Mouse (Mus musculus) bone marrow macrophage, adult 2 months (primary cell): ENCODE results near the gene Cxcl17.

Experiments
- CTCF ChIP-seq: IDR thresholded peaks from 2 replicates; pipeline ENCODE4 v1.5.1; 2012; ENCODE audit warnings: low read depth, mild to moderate bottlenecking, low read length, moderate library complexity
- POLR2A ChIP-seq: IDR thresholded peaks from 2 replicates; pipeline ENCODE4 v1.6.1; 2012; ENCODE audit warnings: mild to moderate bottlenecking, low read depth, low read length, borderline replicate concordance

DNA sequence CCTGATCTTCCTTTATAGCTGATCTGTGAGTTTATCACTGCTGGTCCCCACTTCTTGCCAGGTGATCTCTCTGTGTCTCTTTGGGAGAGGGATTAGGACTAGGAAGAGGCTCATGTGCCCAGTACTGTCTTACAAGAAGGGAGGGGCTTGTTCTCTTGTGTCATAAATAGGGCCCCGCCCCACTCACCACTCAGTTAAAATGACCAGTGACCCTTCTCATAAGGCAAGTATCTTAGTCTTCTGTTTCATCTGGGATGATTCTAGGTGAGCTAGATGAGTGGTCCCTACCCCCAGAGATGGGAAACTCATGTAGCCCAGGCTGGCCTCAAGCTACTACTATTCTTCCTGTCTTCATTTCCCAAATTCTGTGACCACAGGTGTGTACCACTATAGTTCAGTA lies 14.1 kb downstream of the Cxcl17 start, which contains the start of gene Lipe:
- TF ChIP-seq CTCF: no peak
- TF ChIP-seq POLR2A: no peak
